Mouse (Mus musculus) testis, adult 2 months (tissue): ENCODE data around the gene Armc6.

ENCODE experiments used
- CTCF ChIP-seq: fragments of 200-500 bp; IDR thresholded peaks from 2 replicates; pipeline ENCODE4 v1.5.1; 2012; ENCODE audit warnings: low read depth, mild to moderate bottlenecking, inconsistent platforms, low read length, moderate library complexity; ENCODE audit not compliant: control insufficient read depth, insufficient read depth, insufficient replicate concordance
- POLR2A ChIP-seq: fragments of 200-500 bp; IDR thresholded peaks from 2 replicates; pipeline ENCODE4 v1.6.1; 2012; ENCODE audit warnings: low read depth, mild to moderate bottlenecking, inconsistent platforms, low read length, moderate library complexity; ENCODE audit not compliant: control insufficient read depth

GRCm38 (mm10) chr8:70173320-70173719 is 60.9 kb downstream of the Armc6 start:
- no peak for TF ChIP-seq POLR2A
- no peak for TF ChIP-seq CTCF
